Mouse (Mus musculus) heart, postnatal 4 days (tissue): Measurements from ENCODE around the gene 4930519P11Rik. TPM values are rescaled to one million over a fixed set of nuclear protein-coding genes. Genes with fewer than 3 reads are reported as not detected.

Experiments used
- DNase-seq: peaks from one replicate; pipeline ENCODE4 v3.0.0; 2021
- total RNA-seq, 2 experiments: library from RNA; stranded (reverse); gene quantifications; 2 replicates each; pipeline ENCODE4 v1.2.3; 2021

4930519P11Rik gene
- total RNA-seq = not detected

DNA sequence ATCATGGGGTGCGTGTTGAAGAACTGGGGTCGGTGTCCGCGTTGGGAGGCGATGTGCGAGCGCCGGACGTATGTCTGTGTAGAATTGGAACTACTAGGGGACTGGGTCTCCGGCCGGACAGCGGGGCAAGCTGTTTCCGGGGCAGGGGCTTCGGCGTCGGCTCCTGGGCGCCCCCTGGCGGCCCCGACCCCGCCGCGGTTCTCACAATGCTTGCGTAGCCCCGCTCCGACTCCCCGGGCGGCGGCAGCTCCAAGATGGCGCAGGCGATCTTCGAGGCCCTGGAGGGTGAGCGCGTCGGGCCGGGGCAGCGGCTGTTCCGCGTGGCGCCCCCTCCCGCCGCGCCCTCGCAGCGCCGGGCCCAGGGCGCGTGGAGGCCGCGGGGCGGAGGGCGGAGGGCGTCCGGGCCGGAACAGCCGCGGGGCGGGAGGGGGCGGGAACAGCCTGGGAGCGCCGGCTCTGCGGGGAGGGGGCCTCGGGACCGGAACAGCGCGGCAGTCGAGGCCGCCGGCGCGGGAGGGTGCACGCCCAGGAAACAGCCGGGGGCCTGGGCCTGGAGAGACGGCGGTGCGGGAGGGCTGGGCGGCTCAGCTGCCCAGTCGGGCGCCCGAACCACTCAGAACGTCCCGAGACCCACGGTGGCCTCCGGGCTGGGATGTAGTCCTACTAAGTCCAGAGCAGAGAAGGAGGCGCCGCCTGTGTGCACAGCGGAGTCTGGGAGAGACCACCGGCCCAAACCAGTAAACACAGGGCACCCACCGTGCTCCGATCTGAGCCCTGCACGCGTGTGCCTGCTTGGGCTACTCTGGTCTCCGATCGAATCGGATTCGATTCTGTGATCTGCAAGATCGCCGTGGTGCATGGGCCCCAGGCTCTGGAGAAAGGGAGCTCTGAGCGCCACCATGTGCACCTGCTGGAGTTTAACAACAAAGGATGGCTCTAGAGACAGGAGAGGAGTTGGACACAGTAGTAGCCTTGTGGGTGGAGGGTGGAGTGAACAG is at the start of gene 4930519P11Rik, which contains the start of gene Zfp341:
Gene 4930519P11Rik, minus strand, starts transcription at position 320 of the 998 bp plus-strand sequence.
Gene Zfp341, plus strand, starts transcription at position 180 of the 998 bp plus-strand sequence.
- peak; percentile 93 for DNase-seq

DNA sequence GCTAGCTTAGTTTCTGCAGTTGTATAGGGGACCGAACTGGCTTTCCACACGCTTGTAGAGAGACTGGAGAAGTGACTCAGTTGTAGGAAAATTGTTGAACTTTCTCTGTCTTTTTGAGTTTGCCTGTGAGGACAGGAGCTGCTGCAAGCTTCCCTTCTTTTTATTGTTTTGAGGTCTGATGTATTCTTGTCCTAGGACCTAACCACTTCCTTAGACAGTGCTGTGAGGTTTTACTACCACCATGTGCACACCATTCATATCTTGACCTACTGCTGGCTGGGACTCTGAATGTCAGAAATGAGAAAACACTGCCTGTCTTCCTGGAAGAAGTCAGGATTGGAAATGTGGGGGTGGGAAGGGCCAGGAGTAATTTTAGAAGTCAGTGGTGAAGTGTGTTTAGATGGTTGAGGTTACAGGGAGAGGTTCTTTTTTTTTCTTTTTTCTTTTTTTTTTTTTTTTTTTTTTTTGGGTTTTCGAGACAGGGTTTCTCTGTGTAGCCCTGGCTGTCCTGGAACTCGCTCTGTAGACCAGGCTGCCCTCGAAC is 46.4 kb upstream of the 4930519P11Rik start:
- DNase-seq = no peak

DNA sequence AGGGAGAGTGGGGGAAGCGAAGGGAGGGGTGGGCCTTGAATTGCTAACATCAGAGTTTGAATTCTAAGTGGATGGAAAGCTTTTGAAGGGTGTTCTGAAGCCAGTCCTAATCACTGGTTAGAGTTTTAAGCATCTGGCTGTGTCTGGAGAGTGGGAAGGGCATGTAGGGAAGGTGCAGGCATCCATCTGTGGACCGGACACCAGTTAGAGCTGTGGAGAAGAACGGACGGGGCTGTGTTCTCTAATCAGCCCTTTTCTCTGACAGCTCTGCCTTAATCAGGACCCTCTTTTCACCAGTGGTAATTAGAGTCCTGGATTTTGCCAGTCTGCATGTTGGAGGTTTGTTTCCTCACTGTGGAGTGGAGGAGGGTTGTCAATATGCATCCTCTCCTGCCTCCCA is 45.8 kb upstream of the 4930519P11Rik start:
- no peak for DNase-seq

DNA sequence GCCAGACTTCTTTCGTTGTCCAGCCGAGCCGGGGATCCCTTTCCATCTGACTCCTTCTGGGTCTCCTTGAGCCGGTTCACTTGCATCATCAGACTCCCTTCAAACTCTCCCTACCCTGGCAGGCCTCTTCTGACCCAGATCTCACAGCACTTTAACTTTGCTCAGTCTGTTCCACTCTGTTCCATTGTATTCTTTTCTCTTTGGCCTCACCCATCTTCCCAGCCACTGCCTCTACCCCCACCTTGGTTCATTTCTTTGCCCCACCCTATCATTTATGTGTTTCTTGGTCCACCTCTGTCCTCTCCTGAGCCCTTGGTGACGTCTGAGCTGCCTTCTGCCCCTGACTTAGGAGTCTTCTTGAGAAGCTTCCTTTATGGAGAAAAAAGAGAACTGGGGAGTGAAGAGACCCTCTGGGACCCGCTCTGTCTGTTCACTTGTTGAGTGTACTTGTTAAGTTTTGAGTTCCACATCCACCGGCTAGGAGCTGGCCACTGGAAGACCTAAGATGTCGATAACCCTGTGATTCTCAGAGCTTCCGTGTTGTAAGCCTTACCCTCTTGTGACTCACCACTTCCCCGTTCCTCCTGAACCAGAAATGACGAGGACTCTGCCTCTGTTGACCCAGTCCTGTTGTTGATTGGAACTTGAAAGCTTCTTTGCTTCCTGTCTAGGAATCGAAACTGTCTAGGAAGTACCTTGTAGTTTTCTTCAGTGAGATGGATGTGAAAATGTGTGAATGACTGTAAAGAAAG is 44.4 kb upstream of the 4930519P11Rik start:
- DNase-seq = peak; percentile 29

DNA sequence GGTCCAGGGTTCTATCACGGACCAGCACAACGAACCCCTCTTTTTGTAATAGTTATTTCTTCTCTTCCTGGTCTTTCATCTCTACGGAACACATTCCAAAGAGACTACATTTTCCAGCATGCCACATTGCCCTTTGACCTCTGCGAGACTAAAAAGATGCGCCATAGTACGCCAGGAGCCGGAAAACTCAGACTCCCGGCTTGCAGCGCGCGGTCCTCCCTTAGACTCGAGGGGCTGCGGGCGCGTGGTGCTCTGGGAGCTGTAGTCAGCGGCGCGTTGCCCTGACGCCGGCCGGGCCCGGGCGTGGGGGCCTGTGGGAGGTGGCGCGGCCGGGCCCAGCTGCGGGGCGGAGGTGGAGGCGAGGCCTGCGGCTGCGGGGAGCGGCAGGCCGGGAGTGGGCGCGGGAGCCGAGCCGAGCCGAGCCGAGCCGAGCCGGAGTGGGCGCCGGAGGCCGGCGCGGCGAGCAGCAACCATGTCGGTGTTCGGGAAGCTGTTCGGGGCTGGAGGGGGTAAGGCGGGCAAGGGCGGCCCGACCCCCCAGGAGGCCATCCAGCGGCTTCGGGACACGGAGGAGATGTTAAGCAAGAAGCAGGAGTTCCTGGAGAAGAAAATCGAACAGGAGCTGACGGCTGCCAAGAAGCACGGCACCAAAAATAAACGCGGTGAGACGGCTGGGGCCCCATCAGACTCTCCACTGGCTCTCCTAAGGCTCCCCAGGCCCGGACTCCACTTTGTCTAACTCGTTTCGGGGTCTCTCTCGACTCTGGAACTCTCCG is 43.7 kb upstream of the 4930519P11Rik start:
- DNase-seq = peak; percentile 97

DNA sequence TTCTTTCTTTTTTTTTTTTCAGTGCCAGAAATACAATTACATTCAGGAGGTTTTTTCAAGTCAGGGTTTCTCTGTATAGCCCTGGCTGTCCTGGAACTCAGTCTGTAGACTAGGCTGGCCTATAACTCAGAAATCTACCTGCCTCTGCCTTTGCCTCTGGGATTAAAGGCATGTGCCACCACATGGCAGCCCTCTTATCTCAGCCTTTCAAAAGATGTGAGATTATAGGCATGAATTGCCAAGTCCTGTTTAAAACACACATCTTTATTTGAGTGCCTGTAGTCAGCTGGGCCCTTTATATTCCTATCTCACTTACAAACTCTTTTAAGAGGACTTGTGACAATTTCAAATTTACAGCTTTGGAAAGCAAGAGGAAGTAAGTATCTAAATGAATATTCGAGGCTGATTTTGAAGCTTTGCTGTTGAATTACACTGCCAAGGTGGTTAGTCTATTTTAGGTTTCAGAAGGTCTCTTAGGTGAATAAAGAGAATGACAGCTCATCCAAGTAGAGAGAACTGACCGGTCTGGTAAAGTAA is 42.7 kb upstream of the 4930519P11Rik start:
- DNase-seq = no peak

DNA sequence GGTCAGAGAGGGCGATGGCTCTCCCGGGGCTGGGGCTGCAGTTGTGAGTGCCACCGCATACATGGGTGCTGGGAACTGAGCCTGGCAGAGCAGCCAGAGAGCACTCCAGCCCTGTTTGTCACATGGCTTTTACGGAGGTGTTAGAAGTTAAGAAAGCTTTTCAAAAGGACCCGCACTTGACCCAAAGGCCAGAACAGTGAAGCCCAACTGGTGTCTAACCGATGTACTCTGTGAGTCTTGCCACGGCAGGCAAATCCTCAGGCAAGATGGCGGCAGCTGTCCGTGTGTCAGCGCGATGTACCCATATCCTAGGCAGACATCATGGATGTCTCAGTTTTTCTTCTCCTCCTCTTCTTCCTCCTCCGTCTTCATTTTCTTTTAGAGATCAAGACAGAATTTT is 41.7 kb upstream of the 4930519P11Rik start:
- DNase-seq = no peak

DNA sequence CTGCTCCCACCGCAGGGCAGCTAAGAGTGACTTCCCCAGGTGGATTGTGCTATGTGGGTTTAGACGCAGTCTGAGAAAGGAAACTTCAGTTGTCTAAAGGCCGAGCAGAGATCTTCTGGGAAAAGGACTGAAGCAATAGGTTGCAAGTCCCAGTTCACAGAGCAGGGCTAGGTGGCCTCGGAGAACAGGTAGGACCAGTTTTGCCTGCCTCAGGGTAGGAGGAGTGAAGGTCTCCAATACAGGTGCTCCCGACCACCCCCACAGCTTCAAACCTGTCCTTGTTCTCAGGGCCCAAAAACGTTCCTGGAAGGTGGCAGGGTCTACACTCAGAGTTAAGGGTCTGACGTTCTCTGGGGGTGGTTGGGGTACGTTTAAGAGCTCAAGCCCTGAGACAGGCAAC is 38.1 kb upstream of the 4930519P11Rik start, which contains the start of gene Chmp4b:
Gene Chmp4b, plus strand, starts transcription at position 343 of the 400 bp plus-strand sequence.
- DNase-seq = no peak

DNA sequence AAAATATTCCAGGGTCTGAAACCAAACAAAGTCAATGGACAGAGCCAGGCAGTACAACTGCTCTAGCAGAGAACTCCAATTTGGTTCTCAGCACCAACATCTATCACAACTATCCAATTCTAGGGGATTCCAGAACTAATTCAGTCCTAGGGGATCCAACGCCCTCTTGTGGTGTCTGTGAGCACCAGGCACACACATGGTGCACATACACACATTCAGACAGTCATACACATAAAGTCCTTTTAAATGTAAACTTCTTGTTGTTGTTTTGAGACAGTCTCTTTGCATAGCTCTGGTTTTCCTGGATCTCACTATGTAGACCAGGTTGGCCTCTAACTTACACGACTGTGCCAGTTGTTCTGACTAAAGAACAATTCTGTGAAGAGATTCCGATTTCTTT is 37.2 kb upstream of the 4930519P11Rik start:
- no peak for DNase-seq

DNA sequence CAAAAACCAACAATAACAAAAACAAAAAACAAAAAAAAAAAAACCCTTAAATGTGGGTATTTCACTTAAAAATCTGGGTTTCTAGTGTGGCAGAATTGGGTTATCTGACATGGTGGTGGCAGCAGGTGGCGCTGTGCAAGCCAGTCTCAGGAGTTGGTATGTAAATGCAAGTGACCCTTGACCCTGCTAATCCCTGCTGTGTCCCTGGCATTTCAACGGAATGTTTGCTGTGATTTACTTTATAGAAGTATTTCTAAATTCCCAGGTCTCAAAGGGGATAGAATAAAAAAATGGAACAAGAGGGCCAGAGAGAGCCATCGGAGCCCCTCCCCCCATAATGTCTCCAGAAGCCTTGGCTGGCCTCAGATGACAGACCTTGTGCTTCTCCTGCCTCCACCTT is 34.8 kb upstream of the 4930519P11Rik start:
- DNase-seq = no peak

DNA sequence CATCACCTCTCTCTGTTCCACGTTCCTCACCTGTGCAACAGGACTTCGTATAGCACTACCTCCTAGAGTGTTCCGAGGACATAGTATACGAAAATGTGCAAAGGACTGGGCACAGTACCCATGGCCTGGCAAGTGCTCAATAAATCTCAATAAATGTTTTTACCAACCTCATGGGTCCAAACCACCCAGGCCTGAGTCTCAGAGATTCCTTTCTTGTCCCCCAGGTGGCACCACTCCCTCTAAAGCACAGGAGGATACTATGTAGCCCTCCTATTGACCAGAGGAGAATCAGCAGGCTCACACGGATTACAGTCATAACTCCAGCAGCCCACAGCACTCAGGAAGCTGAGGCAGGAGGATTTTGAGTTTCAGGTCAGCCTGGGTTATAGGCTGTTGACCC is 33.4 kb upstream of the 4930519P11Rik start:
- DNase-seq = peak; percentile 44

DNA sequence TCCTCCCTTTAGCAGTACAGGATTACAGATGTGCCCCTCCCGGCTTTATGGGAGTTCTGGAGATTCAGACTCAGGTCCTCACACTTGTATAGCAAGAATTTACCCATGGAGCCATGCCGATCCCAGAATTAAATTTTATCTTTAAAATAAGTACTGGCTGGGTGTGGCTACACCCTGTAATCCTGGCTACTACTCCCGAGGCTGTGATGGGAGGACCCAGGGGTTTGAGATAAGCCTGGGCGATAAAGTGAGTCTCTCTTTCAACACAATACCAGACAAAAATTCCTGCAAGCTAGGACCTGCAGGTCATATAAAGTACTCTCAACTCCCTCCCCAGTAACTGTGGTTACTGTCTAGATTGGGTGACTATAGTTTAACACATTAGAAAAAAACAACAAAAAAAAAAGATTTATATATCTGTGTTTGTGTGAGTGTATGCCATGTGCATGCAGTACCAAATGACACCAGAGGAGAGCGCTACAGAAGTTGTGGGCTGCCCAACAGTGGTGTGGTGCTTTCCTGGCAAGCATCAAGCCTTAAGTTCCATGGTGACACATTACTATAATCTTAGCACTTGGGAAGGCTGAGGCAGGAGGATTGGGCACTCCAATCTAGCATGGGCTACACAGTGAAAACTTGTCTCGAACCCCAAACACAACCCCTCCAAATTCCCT is 29.6 kb upstream of the 4930519P11Rik start:
- no peak for DNase-seq

DNA sequence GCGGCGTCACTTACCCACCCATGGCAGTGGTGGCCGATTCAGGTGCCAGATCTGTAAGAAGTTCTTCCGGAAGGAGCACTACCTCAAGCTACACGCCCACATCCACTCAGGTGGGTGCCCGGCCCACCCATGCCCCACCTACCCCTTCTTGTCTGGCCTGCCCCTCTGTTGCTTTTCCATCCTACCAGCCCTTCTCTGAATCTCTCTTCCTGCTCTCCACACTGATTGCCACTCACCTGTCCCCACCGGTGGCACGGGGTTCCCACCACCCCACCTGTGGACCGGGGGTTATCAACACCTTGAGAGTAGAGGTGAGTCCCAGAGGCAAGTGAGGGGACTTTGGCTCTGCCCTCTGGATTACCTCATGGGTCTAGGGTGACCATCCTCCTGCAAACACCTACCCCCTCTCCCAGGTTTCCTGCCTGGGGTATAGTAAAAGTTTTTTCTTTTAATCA is 28.8 kb upstream of the 4930519P11Rik start:
- DNase-seq = no peak

DNA sequence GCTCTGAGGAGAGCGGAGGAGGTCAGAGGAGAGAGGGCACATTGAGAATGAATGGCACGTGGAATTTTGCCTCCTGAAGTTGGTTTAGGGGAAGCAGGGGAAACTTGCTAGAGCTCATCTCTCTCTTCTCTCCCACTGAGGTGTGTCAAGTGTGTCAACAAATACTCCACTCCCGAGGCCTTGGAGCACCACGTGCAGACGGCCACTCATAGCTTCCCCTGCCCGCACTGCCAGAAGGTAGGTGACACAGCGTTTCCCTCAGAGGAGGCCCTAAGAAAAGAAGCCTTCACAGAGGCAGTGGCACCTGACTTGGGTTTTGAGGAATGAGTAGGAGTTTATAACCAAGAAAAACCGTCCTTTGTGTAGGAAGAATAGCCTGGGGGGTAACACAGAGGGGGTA is 27.9 kb upstream of the 4930519P11Rik start:
- DNase-seq = no peak

DNA sequence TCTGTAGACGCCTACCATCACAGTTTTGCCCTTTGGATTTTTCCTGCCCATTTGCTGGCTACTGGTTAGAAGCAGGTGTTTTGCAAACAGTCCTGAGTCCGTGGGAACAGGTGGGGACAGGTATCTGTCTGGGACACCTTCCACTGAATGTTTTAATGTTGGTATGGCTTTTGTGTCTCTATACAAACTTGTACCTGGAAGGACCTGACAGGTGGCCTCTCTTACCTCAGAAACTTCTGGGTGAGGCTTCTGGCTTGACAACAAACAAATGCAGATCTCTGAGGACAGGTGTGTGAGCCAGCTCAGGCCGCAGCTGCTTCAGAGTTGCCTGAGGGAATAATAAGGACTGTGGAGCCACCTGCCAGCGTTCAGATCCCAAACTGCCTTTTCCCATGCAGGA is 25.9 kb upstream of the 4930519P11Rik start:
- no peak for DNase-seq

DNA sequence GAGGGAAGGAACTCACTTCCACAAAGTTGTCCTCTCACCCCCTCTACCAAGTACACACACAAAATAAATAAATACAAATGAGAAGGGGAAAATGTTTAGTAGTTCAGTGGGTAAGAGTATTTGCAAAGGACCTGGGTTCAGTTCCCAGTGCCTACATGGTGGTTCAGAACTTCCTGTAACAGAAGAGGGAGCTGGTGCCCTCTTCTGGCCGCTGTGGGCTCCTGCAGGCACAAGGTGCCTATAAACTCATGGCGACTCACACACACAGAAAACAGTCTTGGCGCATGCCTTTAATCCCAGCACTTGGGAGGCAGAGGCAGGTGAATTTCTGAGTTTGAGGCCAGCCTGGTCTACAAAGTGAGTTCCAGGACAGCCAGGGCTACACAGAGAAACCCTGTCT is 25.3 kb upstream of the 4930519P11Rik start:
- no peak for DNase-seq

DNA sequence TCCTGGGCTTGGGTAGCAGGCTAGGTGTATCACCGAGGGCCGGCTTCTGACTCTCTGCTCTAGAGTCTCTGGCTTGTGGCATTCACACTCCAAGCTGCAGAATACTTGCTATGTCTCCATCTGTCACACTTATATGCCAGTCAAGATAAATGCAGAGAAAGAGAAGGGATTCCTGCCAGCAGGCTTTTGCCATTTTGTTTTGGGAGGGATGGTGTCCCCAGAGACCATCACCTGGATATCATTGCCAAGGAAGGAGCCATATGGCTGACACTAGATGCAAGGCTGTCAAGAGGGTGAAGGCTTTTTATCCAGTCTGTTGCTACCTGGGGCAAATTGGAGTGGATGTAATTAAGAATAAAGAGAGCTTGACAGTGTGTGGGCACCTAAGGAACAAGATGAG is 22.6 kb upstream of the 4930519P11Rik start:
- DNase-seq = no peak

DNA sequence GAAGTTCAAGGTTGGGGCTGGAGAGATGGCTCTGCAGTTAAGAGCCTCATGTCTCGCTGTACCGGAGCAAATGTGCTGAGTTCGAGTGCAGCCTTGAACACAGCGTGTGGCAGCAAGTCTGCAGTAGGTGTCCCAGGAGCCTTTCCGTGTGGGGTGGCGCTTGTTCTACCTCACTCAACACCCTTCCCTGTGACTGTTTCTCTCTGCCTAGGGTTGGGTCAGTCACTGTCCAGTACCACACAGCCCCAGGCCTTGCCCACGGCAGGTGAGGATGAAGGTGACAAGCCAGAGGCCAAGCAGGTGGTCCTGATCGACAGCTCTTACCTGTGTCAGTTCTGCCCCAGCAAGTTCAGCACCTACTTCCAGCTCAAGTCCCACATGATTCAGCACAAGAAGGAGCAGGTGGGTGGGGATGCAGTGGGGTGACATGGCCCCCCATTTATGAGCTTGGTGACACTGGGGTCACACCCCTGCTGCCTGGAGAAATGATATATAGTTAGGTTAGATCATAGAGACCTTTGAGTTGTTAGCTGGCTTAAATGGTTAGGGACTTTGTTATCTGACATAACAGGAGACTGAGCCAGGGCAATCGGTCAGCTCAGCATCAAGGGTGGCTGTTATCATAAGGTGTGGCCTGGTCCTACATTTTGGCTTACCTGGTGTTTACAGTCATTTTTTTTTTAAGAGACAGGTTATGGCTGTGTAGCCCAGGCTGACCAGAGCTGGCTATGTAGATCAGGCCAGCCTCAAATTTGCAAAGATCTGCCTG is 20.8 kb upstream of the 4930519P11Rik start:
- DNase-seq = no peak

DNA sequence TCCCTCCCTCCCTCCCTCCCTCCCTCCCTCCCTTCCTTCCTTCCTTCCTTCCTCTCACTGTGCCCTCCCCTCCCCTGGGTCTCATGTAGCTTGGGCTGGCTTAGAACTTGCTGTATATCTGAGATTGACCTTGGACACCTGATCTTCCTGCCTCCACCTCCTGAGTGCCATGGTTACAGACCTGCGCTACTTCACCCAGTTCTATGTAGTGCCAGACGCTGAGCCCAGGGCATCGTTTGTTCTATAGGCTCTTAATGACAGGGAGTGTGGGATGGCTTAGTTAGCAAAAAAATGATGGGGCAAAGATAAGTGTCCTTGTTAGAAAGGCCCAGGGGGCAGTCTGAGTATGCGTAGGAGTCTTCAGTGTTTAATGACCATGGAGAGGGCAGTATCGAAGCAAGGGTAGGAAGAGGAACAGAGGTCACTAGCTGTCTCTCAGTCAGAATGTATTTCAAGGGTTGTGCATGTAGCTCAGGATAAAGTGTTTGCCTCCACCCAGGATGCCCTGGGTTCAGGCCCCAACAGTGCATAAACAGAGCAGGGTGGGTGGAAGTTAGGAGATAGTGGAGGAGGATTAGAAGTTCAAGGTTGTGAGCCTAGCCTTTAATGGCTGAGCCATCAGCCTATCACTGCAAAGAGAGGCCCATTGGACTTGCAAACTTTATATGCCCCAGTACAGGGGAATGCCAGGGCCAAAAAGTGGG is 20.0 kb upstream of the 4930519P11Rik start:
- DNase-seq = no peak
